Mouse (Mus musculus): Measurements from ENCODE around the gene Pik3r1.

DNA sequence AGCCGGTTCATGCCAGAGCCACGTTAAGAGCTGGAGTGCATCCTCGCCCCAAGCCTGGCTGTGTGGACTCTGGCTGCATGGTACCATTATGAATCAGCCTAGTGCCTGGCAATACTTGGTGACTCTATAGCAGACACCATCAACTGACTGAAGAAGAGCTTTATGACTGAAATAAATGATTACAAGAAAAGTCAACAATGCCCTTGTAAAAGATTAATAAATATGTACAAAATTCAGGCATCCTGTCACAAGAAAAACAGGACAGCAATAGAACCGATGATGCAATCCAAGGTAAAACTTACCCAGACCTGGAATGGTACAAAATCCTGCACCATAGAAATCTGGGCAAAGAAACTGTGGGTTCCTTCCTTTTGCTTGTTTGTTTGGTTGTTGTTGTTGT lies 11.0 kb upstream of the Pik3r1 start:
- no peak for TF ChIP-seq POLR2A (IDR thresholded peaks at IDR 0.05; ENCODE audit: low read depth, low read length)
- no peak for TF ChIP-seq CTCF (IDR thresholded peaks at IDR 0.05; ENCODE audit: extremely low read depth, insufficient read length, insufficient replicate concordance, low read depth, low read length)

Data from small intestine, adult 2 months (tissue).